Mouse (Mus musculus) myocyte (in vitro differentiated cells): ENCODE data around the gene Exosc9. TPM values are rescaled to one million over a fixed set of nuclear protein-coding genes. Genes with fewer than 3 reads are reported as not detected.

Experiments used
- H3K27me3 ChIP-seq: one replicate; pipeline ENCODE4 v1.6.1; 2011; ENCODE audit not compliant: control insufficient read depth, insufficient read depth, insufficient read length
- H3K36me3 ChIP-seq: one replicate; pipeline ENCODE4 v1.6.1; 2011; ENCODE audit not compliant: control insufficient read depth, insufficient read depth
- H3K4me2 ChIP-seq: one replicate; pipeline ENCODE4 v1.6.1; 2011; ENCODE audit warnings: low read depth, control low read depth
- H3K4me3 ChIP-seq: one replicate; pipeline ENCODE4 v1.5.1; 2011; ENCODE audit warnings: mild to moderate bottlenecking, control low read depth, moderate library complexity
- H3K79me2 ChIP-seq: one replicate; pipeline ENCODE4 v1.6.1; 2011; ENCODE audit not compliant: control insufficient read depth, insufficient read depth
- H3ac ChIP-seq: one replicate; pipeline ENCODE4 v1.6.1; 2011; ENCODE audit not compliant: control insufficient read depth, insufficient read length
- CEBPB ChIP-seq: IDR thresholded peaks from 2 replicates; pipeline ENCODE4 v1.6.1; 2011; ENCODE audit warnings: mild to moderate bottlenecking, moderate library complexity; ENCODE audit not compliant: poor library complexity, insufficient read depth, severe bottlenecking
- E2F4 ChIP-seq: IDR thresholded peaks from one replicate; pipeline ENCODE4 v1.6.1; 2011; ENCODE audit warnings: mild to moderate bottlenecking, control low read depth, moderate library complexity; ENCODE audit not compliant: insufficient read depth
- MAX ChIP-seq: IDR thresholded peaks from one replicate; pipeline ENCODE4 v1.6.1; 2011; ENCODE audit warnings: low read depth, mild to moderate bottlenecking, control low read depth
- MYOD1 ChIP-seq, 3 experiments: IDR thresholded peaks; one replicate each; pipeline ENCODE4 v1.6.1; 2011; ENCODE audit warnings: control low read depth in 2 of 3, low read depth in 2 of 3, mild to moderate bottlenecking in 2 of 3, moderate library complexity in 1 of 3; ENCODE audit not compliant: insufficient read length in 2 of 3, control insufficient read depth in 1 of 3
- MYOG ChIP-seq, 3 experiments: IDR thresholded peaks; one replicate each; pipeline ENCODE4 v1.6.1; 2011; ENCODE audit warnings: control low read depth in 2 of 3, low read depth in 2 of 3, mild to moderate bottlenecking in 2 of 3; ENCODE audit not compliant: insufficient read length in 2 of 3, control insufficient read depth in 1 of 3, insufficient read depth in 1 of 3
- POLR2A ChIP-seq: IDR thresholded peaks from one replicate; pipeline ENCODE4 v1.6.1; 2011; ENCODE audit warnings: low read depth, mild to moderate bottlenecking, control low read depth, moderate library complexity; ENCODE audit not compliant: insufficient read length
- POLR2AphosphoS2 ChIP-seq: IDR thresholded peaks from one replicate; pipeline ENCODE4 v1.6.1; 2011; ENCODE audit warnings: low read depth, control low read depth; ENCODE audit not compliant: insufficient read length
- REST ChIP-seq: IDR thresholded peaks from one replicate; pipeline ENCODE4 v1.6.1; 2011; ENCODE audit warnings: mild to moderate bottlenecking, control low read depth, moderate library complexity; ENCODE audit not compliant: insufficient read depth, insufficient read length
- SRF ChIP-seq: IDR thresholded peaks from one replicate; pipeline ENCODE4 v1.6.1; 2011; ENCODE audit warnings: low read depth; ENCODE audit not compliant: control insufficient read depth, insufficient read length
- TCF12 ChIP-seq: IDR thresholded peaks from one replicate; pipeline ENCODE4 v1.6.1; 2011; ENCODE audit warnings: mild to moderate bottlenecking, control low read depth; ENCODE audit not compliant: poor library complexity, insufficient read depth, severe bottlenecking
- TCF3 ChIP-seq: IDR thresholded peaks from one replicate; pipeline ENCODE4 v1.6.1; 2011; ENCODE audit warnings: low read depth, control low read depth; ENCODE audit not compliant: insufficient read length
- USF1 ChIP-seq: IDR thresholded peaks from one replicate; pipeline ENCODE4 v1.6.1; 2011; ENCODE audit warnings: low read depth, mild to moderate bottlenecking, control low read depth, moderate library complexity
- polyA plus RNA-seq: library from polyadenylated mRNA; unstranded; fragments of >200 nt; fragmentation: generic; extraction: Trizol; gene quantifications from one replicate; pipeline ENCODE4 v1.2.1, GENCODE M21; 2012; ENCODE audit warnings: missing spikeins

The Exosc9 gene
- polyA plus RNA-seq, 1 experiment = 12.1 TPM

DNA sequence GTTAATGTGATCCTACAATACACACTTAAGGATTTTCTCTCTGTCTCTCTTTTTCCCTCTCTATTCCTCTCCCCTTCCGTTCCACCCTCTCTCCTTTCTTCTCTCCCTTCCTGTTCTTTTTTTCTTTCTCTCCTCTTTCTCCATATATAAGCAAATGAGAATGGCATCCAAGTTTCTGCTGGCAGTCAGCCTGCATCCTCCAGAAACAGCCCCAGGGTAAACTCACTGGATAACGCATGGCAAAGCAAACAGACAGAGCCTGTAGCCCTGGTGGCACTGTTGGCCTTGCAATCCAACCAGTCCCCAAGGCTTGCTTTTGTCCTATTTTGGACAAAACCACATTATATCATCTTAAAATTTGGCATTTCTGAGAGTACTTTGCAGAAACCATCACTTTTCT, 21.2 kb upstream of the Exosc9 start:
- Histone ChIP-seq H3K27me3 (no peaks in the 10 kb centered on the region), H3K36me3 (no peaks in the 10 kb centered on the region), H3K4me2 (no peak overlapping the region), H3ac (no peak overlapping the region), H3K4me3 (no peak overlapping the region), H3K79me2 (no peaks in the 10 kb centered on the region)
- TF ChIP-seq TCF12 (no peak), E2F4 (no peak), POLR2AphosphoS2 (no peak), TCF3 (no peak), USF1 (no peak), REST (no peak), MYOD1 (IDR thresholded peaks at IDR 0.05; ENCODE audit: control insufficient read depth in 1 of 3, insufficient read length in 2 of 3, low read depth in 2 of 3) (no peak), MAX (no peak), SRF (no peak), POLR2A (no peak), MYOG (IDR thresholded peaks at IDR 0.05; ENCODE audit: control insufficient read depth in 1 of 3, insufficient read depth in 1 of 3, insufficient read length in 2 of 3, low read depth in 2 of 3) (no peak), CEBPB (no peak)

DNA sequence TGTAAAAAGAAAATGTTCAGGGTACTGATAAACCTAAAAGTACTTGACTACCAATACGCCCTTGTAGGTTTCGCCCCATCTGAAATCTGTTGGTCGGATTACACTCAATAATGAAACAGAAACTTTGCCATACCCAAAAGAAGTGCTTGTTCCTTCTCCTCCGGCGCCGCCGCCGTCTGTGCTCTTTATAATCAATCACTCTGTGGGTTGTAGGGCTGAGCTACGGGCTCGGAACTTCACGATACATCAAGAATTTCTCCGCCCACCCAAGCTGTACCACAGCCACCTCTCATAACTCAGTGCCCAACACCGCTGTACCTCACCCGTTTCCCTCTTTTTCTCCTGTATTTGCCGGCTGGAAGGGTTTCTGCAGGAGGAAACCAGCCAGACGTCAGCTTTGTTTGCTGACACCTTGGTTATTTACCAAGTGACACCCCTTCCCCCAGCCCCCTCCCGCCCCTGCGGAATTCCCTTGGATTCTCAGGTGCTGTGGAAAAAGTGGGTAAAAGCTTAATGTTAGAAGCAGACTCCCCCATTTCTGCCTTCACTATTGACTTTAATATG, 20.3 kb upstream of the Exosc9 start:
- H3K4me2 ChIP-seq = no peak overlapping the region
- H3K27me3 ChIP-seq = no peaks in the 10 kb centered on the region
- TF ChIP-seq USF1 (no peak), MAX (no peak), SRF (no peak), TCF3 (no peak), MYOG (IDR thresholded peaks at IDR 0.05; ENCODE audit: control insufficient read depth in 1 of 3, insufficient read depth in 1 of 3, insufficient read length in 2 of 3, low read depth in 2 of 3) (no peak), E2F4 (no peak), CEBPB (no peak), POLR2AphosphoS2 (no peak), TCF12 (no peak), MYOD1 (IDR thresholded peaks at IDR 0.05; ENCODE audit: control insufficient read depth in 1 of 3, insufficient read length in 2 of 3, low read depth in 2 of 3) (no peak)
- H3K79me2 ChIP-seq = no peaks in the 10 kb centered on the region
- H3K4me3 ChIP-seq = no peak overlapping the region
- H3K36me3 ChIP-seq = no peaks in the 10 kb centered on the region
- H3ac ChIP-seq = no peak overlapping the region

DNA sequence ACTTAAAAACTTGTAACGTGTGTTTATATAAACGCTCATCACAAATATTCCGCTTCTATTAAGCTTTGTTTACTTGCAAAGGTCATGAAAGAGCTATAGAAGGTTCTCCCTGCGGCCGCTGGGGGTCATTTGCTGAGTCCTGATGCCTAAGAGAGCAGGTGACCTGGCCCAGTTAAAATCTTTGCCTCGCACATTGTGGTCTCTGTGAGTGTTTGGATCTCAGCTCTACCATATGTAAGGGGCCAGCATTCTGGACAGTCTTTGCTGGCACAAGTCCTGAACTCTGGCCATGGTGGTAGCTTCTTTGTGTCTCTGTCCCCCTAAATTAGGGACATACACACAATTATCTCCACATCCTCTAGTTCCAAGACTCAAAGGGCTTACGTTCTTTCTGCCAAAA, 19.7 kb upstream of the Exosc9 start:
- Histone ChIP-seq H3K4me2 (no peak overlapping the region), H3K79me2 (no peaks in the 10 kb centered on the region), H3ac (no peak overlapping the region), H3K27me3 (no peaks in the 10 kb centered on the region), H3K36me3 (no peaks in the 10 kb centered on the region), H3K4me3 (no peak overlapping the region)
- TF ChIP-seq POLR2A (no peak), USF1 (no peak), MYOG (IDR thresholded peaks at IDR 0.05; ENCODE audit: control insufficient read depth in 1 of 3, insufficient read depth in 1 of 3, insufficient read length in 2 of 3, low read depth in 2 of 3) (no peak), E2F4 (no peak), TCF3 (no peak), POLR2AphosphoS2 (no peak), TCF12 (no peak), SRF (no peak), REST (no peak)

DNA sequence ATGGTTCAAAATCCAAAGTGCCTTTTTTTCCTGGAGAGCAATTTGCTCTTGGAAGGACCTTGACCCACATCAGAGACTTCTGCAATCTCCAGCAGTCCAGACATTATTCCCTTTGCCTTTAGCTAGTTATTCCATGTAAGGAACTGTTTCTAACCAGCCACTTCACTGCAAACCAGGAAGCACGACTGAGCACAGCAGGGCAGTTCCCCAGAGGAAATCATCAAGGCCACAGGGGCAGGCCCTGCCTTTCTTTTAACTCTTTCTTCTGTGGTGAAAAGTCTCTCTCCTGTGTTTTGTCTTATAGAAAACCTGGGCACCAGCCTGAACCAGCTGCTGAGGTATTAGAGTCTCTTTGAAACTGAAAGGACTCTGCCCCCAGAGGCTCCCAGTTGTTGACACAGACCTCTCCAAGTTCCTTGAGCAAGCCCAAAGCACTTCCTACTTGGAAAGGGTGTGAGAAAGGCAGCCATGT, 19.2 kb upstream of the Exosc9 start:
- TF ChIP-seq CEBPB (no peak), POLR2A (no peak)
- Histone ChIP-seq H3K27me3 (no peaks in the 10 kb centered on the region), H3ac (no peak overlapping the region), H3K79me2 (no peaks in the 10 kb centered on the region), H3K36me3 (no peaks in the 10 kb centered on the region), H3K4me3 (no peak overlapping the region), H3K4me2 (no peak overlapping the region)

DNA sequence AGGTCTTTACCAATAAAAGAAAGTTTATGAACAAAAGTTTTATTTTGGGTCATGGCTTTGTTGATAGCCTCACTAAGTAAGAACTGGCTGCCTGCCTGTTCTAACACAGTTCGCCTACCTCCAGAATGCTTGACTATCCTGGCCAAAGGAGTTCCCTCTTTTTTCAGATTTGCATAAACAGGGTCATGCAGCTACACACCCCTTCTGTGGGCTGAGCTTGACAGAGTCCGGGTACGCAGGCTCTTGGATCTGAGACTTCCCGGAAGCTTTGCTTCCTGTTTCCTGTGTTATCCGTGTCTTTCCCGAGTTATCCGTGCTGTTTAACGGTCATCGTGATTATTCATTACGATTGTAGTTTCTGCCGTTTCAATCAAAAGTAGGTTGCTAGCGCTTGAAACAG, 16.4 kb upstream of the Exosc9 start:
- Histone ChIP-seq H3ac (no peak overlapping the region), H3K4me2 (no peak overlapping the region), H3K36me3 (no peaks in the 10 kb centered on the region), H3K79me2 (no peaks in the 10 kb centered on the region), H3K4me3 (no peak overlapping the region), H3K27me3 (no peaks in the 10 kb centered on the region)
- TF ChIP-seq POLR2A (no peak), SRF (no peak), MAX (no peak), MYOD1 (IDR thresholded peaks at IDR 0.05; ENCODE audit: control insufficient read depth in 1 of 3, insufficient read length in 2 of 3, low read depth in 2 of 3) (no peak), TCF12 (no peak), USF1 (no peak), MYOG (IDR thresholded peaks at IDR 0.05; ENCODE audit: control insufficient read depth in 1 of 3, insufficient read depth in 1 of 3, insufficient read length in 2 of 3, low read depth in 2 of 3) (no peak), CEBPB (no peak), POLR2AphosphoS2 (no peak), REST (no peak), E2F4 (no peak), TCF3 (no peak)
